Mouse (Mus musculus): Measurements from ENCODE around the gene Mlxip.

Mlxip gene

GRCm38 (mm10) chr5:123431524-123432304 is 37.1 kb downstream of the Mlxip start:
- DNase-seq (ENCODE audit: low spot score in 2 of 2): peak in 1 of 2 experiments; percentile 19

- DNase-seq (ENCODE audit: low spot score in 2 of 2): no peak
These were observed 37.8 kb downstream of the Mlxip start for GRCm38 (mm10) chr5:123432305-123432874.

- DNase-seq (ENCODE audit: low spot score in 2 of 2): no peak
These were observed 41.6 kb downstream of the Mlxip start for GRCm38 (mm10) chr5:123436071-123436779.

- DNase-seq (ENCODE audit: low spot score in 2 of 2): peak in 1 of 2 experiments; percentile 19
These were observed 42.2 kb downstream of the Mlxip start for GRCm38 (mm10) chr5:123436780-123437175.

GRCm38 (mm10) chr5:123438381-123438780 is 43.8 kb downstream of the Mlxip start:
- DNase-seq (ENCODE audit: low spot score in 2 of 2): no peak

- DNase-seq (ENCODE audit: low spot score in 2 of 2): no peak
These were observed 44.7 kb downstream of the Mlxip start for GRCm38 (mm10) chr5:123439312-123439711.

- no peak for DNase-seq (ENCODE audit: low spot score in 2 of 2)
These were observed 45.3 kb downstream of the Mlxip start for GRCm38 (mm10) chr5:123439941-123440340.

GRCm38 (mm10) chr5:123440664-123441063 is 46.1 kb downstream of the Mlxip start:
- DNase-seq (ENCODE audit: low spot score in 2 of 2): no peak

GRCm38 (mm10) chr5:123442283-123442682 is 47.7 kb downstream of the Mlxip start:
- DNase-seq (ENCODE audit: low spot score in 2 of 2): no peak

GRCm38 (mm10) chr5:123444069-123444468 is 49.5 kb downstream of the Mlxip start:
- DNase-seq (ENCODE audit: low spot score in 2 of 2): peak; percentile 26 to 52

GRCm38 (mm10) chr5:123444849-123445334 is 50.3 kb downstream of the Mlxip start:
- no peak for DNase-seq (ENCODE audit: low spot score in 2 of 2)

- no peak for DNase-seq (ENCODE audit: low spot score in 2 of 2)
These were observed 57.3 kb downstream of the Mlxip start for GRCm38 (mm10) chr5:123451886-123452285.

GRCm38 (mm10) chr5:123461420-123461819 is 66.8 kb downstream of the Mlxip start:
- DNase-seq (ENCODE audit: low spot score in 2 of 2): no peak

- DNase-seq (ENCODE audit: low spot score in 2 of 2): no peak
These were observed 70.0 kb downstream of the Mlxip start for GRCm38 (mm10) chr5:123464638-123465037.

- DNase-seq (ENCODE audit: low spot score in 2 of 2): no peak
These were observed 76.3 kb downstream of the Mlxip start for GRCm38 (mm10) chr5:123470784-123471400.

- no peak for DNase-seq (ENCODE audit: low spot score in 2 of 2)
These were observed 79.2 kb downstream of the Mlxip start for GRCm38 (mm10) chr5:123473817-123474216.

- DNase-seq (ENCODE audit: low spot score in 2 of 2): no peak
These were observed 93.2 kb downstream of the Mlxip start for GRCm38 (mm10) chr5:123487659-123488395.

- no peak for DNase-seq (ENCODE audit: low spot score in 2 of 2)
These were observed 94.7 kb downstream of the Mlxip start, which contains the start of the genes Lrrc43 and Il31 for GRCm38 (mm10) chr5:123489112-123489785. TSS of gene Lrrc43 (plus strand) at chr5:123489305. TSS of gene Il31 (minus strand) at chr5:123489489.

- no peak for DNase-seq (ENCODE audit: low spot score in 2 of 2)
These were observed 95.3 kb downstream of the Mlxip start for GRCm38 (mm10) chr5:123489935-123490334.

GRCm38 (mm10) chr5:123499717-123500116 is 105.1 kb downstream of the Mlxip start:
- DNase-seq (ENCODE audit: low spot score in 2 of 2): peak; percentile 25 to 39

GRCm38 (mm10) chr5:123501973-123502372 is 107.4 kb downstream of the Mlxip start:
- DNase-seq (ENCODE audit: low spot score in 2 of 2): no peak
